Mouse (Mus musculus) thymus, adult 18-20 months (tissue): ENCODE results near the gene Cnp.
"Not testable (repeated sequence)": the region's sequence is repeated elsewhere in the genome, so short reads cannot be mapped to it uniquely, and the experiment has no call there.

ENCODE experiments used
- DNase-seq, 2 experiments: peaks; one replicate each; pipeline ENCODE4 v3.0.0; 2022; ENCODE audit warnings: mixed read lengths in 2 of 2

Cnp gene

GRCm38 (mm10) chr11:100555583-100555982, 19.1 kb upstream of the Cnp start:
- peak in 1 of 2 experiments; percentile 51 for DNase-seq

- no peak for DNase-seq
Measured at GRCm38 (mm10) chr11:100557563-100557962, 17.1 kb upstream of the Cnp start.

GRCm38 (mm10) chr11:100559476-100559875, 15.2 kb upstream of the Cnp start:
- DNase-seq: no peak

GRCm38 (mm10) chr11:100561748-100562147, 13.0 kb upstream of the Cnp start:
- DNase-seq: no peak

- no peak for DNase-seq
Measured at GRCm38 (mm10) chr11:100564297-100564696, 10.4 kb upstream of the Cnp start.

GRCm38 (mm10) chr11:100564703-100565102, 10.0 kb upstream of the Cnp start:
- no peak for DNase-seq

- no peak for DNase-seq
Measured at GRCm38 (mm10) chr11:100567229-100567628, 7.5 kb upstream of the Cnp start.

GRCm38 (mm10) chr11:100567815-100568245, 6.9 kb upstream of the Cnp start:
- no peak for DNase-seq

GRCm38 (mm10) chr11:100568692-100569091, 6.0 kb upstream of the Cnp start:
- no peak for DNase-seq

GRCm38 (mm10) chr11:100569789-100570188, 4.9 kb upstream of the Cnp start:
- DNase-seq: no peak

- DNase-seq: peak in 1 of 2 experiments; percentile 56
Measured at GRCm38 (mm10) chr11:100570430-100571201, 4.1 kb upstream of the Cnp start.

- peak in 1 of 2 experiments; percentile 26 for DNase-seq
Measured at GRCm38 (mm10) chr11:100571202-100571567, 3.5 kb upstream of the Cnp start.

- DNase-seq: no peak
Measured at GRCm38 (mm10) chr11:100574188-100574587, 516 bp upstream of the Cnp start.

GRCm38 (mm10) chr11:100575484-100575855, 766 bp downstream of the Cnp start:
- DNase-seq: no peak

GRCm38 (mm10) chr11:100576256-100576655, 1.6 kb downstream of the Cnp start:
- DNase-seq: no peak

- DNase-seq: no peak
Measured at GRCm38 (mm10) chr11:100577852-100578599, 3.3 kb downstream of the Cnp start.

- DNase-seq: no peak
Measured at GRCm38 (mm10) chr11:100579116-100579799, 4.6 kb downstream of the Cnp start.

GRCm38 (mm10) chr11:100580275-100580674, 5.6 kb downstream of the Cnp start:
- no peak for DNase-seq

- DNase-seq: peak; percentile 44 to 68
Measured at GRCm38 (mm10) chr11:100581756-100582155, 7.1 kb downstream of the Cnp start.

GRCm38 (mm10) chr11:100582413-100582812, 7.7 kb downstream of the Cnp start:
- not testable (repeated sequence) for DNase-seq

- no peak for DNase-seq
Measured at GRCm38 (mm10) chr11:100582836-100583235, 8.1 kb downstream of the Cnp start.

- peak in 1 of 2 experiments; percentile 48 for DNase-seq
Measured at GRCm38 (mm10) chr11:100584561-100584961, 9.9 kb downstream of the Cnp start.

- no peak for DNase-seq
Measured at GRCm38 (mm10) chr11:100585148-100585547, 10.4 kb downstream of the Cnp start.

- DNase-seq: no peak
Measured at GRCm38 (mm10) chr11:100588462-100588861, 13.8 kb downstream of the Cnp start.
